Mouse (Mus musculus) liver, postnatal 0 days (tissue): ENCODE data around the gene Furin.

ENCODE experiments used
- CTCF ChIP-seq: sonication (generic); IDR thresholded peaks from 2 replicates; pipeline ENCODE4 v1.5.1; 2016; ENCODE audit warnings: antibody characterized with exemption, low read depth
- EP300 ChIP-seq: IDR thresholded peaks from 2 replicates; pipeline ENCODE4 v1.6.1; 2016; ENCODE audit warnings: antibody characterized with exemption, low read depth, mild to moderate bottlenecking

GRCm38 (mm10) chr7:80347670-80348586, 57.3 kb downstream of the Furin start:
- TF ChIP-seq CTCF (no peak), EP300 (no peak)
